Comparison of ENCODE assay signal across 8 mouse cellular contexts in the genomic region with DNA sequence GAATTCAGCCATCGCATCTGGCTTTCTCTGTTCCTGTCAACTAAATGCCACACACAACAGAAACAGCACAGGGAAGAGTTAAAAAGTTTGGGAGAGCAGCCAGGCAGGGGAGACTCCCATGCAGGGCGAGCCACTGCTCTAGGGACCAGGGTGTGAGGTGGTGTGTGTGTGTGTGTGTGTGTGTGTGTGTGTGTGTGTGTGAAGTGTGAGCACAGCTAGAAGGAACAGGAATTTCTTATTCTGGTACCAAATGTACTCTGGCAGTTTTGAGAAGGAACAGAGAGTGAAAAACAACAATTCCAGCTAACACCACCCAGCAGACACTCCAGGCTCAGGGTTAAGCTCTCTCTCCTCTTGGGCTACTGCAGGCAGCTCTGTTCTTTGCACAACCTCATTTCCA.
DNase-seq lines count a peak whose midpoint lies in the region; ATAC-seq lines count a peak whose summit lies in the region.

No protein-coding gene starts in this region.

- peak; percentile 51 for DNase-seq in cerebellum, adult 11-12 months
- DNase-seq in cerebellum, adult 11 months = no peak
- DNase-seq in right cerebral cortex, adult 18-20 months = peak; percentile 58
- DNase-seq in right cerebral cortex, postnatal 25 days = no peak
- DNase-seq in left cerebral cortex, postnatal 14 days (ENCODE audit: low spot score in 2 of 2) = peak; percentile 58 to 85
- peak; percentile 69 for DNase-seq in testis, postnatal 10 days (ENCODE audit: low spot score)
- no peak for DNase-seq in embryo, embryonic 10.5 days (ENCODE audit: low spot score)

- H3K4me3 ChIP-seq in heart, embryonic 12.5 days = no peak overlapping the region

- no peaks in the 10 kb centered on the region for H3K9me3 ChIP-seq in heart, embryonic 12.5 days (replicated peaks)

- H3K4me2 ChIP-seq in heart, embryonic 12.5 days = peak overlapping the region; percentile 48

- WGBS in heart, embryonic 12.5 days = 22% methylated on average over 2 of the region's 2 CpGs

- ATAC-seq in heart, embryonic 12.5 days (ENCODE audit: insufficient number of reproducible peaks, low FRiP score) = peak; percentile 47; the same call in 1 of the 2 replicates

- H3K27me3 ChIP-seq in heart, embryonic 12.5 days (replicated peaks) = no peaks in the 10 kb centered on the region

- H3K9ac ChIP-seq in heart, embryonic 12.5 days = peak overlapping the region; percentile 47; the same call in 1 of the 2 replicates

- peaks cover 24% of the 10 kb centered on the region for H3K36me3 ChIP-seq in heart, embryonic 12.5 days

- intact Hi-C loops in left cerebral cortex, postnatal 14 days (cut with DNase I) = no loop called here

- H3K4me1 ChIP-seq in heart, embryonic 12.5 days (replicated peaks) = peaks cover 30% of the 10 kb centered on the region

- H3K27ac ChIP-seq in heart, embryonic 12.5 days (ENCODE audit: poor library complexity, severe bottlenecking) = peak overlapping the region; percentile 84

Comparison
In these comparisons a context has a peak if more than half of its experiments do, and no peak if none do; other contexts are left out.
1. DNase-seq: peak in cerebellum, adult 11-12 months (single experiment), right cerebral cortex, adult 18-20 months (single experiment), left cerebral cortex, postnatal 14 days (2 of 2) and testis, postnatal 10 days (single experiment); none in cerebellum, adult 11 months (single experiment), right cerebral cortex, postnatal 25 days (single experiment) and embryo, embryonic 10.5 days (single experiment).